Mouse (Mus musculus): ENCODE data around the gene Zbtb38. TPM values are rescaled to one million over a fixed set of nuclear protein-coding genes. Genes with fewer than 3 reads are reported as not detected.

Gene Zbtb38
- total RNA-seq, 4 experiments from 2014 or later = 38.8 to 42.4 (median 40.8) TPM

DNA sequence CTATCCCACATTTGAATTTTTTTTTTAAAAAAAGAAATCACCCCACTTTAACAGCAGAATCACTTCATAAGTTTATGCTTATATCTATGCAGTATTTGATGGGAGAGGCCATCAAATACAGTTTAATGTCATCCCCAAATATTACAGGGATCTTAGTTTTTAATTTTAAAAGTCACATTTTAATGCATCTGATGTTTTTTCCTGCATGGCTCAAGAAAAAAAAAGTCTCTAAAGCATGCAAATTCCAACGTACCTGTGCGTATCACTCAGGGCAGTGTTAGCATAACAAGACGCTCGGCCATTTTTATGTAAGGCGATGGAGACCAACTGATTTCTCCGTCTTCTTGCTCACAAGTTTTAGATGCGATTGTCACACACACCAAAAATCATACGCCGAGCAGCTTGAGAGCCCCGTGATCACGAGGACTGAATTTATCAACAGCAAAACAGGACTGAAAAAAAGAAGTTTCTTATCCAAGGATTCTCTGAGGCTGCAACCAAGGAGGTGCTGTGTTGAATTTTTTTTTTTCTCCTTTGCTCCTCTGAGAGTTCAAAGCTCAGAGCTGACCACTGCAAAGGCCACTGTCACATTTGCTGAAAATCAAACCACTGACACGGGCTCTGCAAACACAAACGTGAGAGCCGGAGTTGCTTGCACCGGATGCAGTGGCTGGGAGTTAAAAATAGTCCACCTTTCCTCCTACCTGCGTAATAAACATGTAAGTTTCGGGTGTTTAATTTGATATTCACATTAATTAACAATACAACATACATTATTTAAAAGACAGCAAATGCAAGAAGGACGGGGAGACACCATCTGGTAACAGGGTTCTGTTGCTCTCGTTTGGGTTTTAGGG, 21.4 kb downstream of the Zbtb38 start:
- DNase-seq (ENCODE audit: low spot score) = no peak

DNA sequence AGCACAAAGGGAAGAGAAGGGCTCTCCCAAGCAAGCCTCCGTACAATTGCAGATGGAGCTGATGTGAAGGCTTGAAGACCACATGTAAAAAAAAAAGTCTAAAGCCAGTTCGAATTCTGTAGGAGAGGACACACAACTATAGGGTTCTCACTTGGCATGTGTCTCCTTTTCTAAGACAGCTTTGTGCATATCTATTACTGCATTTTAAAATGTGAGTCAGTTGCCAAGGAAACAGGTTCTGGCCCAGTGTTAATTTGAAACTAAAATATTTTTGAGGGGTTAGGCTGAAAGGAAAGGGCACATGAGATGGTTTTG, 22.4 kb downstream of the Zbtb38 start:
- DNase-seq (ENCODE audit: low spot score) = no peak

DNA sequence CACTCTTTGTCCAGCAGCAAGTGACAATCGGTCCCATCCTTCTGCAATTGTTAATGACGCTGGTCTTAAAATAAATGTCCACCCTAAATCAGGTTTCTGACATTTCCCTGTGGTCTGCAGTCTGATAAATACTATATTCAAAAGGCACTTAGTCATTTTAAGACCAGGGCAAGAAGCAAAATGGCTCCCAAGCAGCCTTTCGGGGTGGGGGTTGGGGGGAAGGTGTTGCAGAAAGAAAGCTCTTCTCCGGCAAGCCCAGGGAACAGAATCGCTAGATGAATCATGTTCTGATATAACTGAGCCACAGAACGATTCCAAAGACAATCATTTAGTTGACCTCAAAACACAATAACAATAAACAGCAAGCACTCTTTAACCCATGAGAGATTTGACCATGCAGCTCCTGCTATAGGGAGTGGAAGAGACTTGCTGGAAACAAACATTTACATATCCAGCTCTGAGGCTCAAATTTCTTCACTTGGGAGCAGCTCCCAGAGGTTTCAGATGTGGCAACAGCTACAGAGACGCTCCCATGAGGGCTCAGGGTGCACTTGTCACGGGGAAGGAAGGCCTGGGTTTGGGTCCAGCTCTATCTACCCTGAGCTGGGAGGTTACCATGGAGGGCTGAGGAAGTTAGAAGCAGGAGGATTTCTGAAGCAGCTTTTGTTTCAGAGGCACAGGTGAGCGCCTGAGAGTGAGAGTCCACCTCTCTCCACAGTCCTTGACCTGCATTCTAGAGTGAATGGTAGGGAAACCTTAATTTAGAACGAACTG, 22.9 kb downstream of the Zbtb38 start:
- no peak for DNase-seq (ENCODE audit: low spot score)

DNA sequence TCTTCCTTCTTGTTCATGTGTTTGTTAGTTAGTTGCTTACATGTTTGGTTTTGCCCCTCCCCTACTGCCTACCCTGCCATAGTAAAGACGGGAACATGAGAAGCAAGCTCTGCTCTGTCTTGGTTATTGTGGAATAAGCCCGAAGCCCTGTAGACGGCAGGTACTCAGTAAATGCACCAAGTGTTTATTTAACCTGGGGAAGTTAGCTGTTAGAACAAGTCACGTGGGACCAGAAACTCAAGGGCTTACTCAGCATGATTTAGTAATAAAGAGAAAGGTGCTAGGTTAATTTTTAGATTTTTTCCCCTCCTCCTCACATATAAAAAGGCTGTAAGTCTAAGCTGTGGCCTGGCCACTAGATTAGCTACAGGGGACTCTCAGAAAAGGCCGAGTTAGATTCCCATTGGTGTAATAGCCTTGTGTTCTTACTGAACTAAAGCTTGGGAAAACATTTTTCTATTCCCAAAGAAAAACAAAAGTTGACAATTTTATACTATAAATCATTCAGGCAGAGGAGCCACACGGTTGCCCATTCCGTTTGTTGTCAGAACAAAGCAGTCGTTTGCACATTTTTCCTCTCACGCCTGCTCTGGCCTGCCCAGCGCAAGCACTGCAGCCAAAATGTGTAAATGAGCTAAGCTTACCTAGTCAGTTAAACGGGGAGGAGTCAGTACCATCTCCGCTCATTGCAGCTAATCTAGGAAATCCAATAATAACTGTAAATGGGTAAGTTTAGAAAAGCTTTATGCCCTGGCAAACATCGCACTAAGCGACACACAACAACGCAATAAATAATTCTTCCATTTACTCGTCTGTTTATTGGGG, 24.1 kb downstream of the Zbtb38 start:
- DNase-seq (ENCODE audit: low spot score) = no peak

DNA sequence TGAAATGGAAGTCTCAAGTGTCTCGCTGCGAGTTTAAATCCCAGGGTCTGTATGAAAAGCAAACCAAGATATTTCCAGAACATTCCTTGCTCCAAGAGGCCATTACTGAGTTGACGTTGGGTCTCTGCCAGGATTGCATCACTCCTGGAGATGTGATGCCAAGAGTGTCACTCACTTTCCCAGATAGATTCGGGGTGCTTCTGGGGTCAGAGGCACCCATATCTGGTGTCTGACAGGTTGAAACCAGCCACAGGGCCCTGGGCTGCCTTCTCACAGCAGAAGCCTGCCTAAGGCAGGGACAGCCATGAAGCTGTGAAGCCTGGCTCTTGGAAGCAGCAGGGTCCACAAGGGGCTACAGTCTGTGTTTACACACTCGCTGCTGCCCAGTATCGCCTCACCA, 24.9 kb downstream of the Zbtb38 start:
- no peak for DNase-seq (ENCODE audit: low spot score)

DNA sequence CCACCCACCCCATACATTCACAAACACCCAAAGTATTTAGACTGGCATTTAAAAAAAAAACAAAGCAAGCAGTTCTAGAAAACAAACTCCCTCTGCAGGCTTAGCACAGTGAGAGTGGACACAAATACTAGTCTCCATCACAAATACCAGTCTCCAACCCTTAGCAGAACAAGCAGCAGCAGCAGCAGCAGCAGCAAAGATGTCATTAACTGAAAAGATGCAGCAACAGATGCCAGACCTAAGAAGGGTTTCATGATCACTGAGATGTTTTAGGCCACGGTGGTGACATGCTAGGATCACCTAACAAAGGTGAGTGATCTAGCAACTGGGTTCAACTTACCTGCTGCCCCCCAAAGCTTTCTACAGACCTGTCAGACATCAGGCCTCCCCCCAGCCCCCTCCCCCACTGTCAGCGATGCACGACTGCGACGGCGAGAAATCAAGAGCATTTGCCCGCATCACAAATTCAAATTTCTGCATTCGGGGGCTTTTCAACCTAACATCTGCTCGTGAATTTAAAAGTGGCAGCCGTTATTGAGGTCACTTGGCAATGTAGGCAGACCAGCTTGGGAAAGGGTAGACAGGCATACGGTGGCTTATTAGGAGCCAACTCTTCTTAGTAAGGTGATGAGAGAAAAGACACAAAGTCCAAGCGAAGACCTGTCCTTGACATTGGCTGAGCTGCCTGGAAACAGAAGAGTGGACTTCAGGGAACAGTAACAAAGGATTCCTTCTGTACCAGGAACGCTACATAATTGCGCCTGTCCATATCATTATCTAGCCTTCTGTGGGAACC, 26.1 kb downstream of the Zbtb38 start:
- no peak for DNase-seq (ENCODE audit: low spot score)

DNA sequence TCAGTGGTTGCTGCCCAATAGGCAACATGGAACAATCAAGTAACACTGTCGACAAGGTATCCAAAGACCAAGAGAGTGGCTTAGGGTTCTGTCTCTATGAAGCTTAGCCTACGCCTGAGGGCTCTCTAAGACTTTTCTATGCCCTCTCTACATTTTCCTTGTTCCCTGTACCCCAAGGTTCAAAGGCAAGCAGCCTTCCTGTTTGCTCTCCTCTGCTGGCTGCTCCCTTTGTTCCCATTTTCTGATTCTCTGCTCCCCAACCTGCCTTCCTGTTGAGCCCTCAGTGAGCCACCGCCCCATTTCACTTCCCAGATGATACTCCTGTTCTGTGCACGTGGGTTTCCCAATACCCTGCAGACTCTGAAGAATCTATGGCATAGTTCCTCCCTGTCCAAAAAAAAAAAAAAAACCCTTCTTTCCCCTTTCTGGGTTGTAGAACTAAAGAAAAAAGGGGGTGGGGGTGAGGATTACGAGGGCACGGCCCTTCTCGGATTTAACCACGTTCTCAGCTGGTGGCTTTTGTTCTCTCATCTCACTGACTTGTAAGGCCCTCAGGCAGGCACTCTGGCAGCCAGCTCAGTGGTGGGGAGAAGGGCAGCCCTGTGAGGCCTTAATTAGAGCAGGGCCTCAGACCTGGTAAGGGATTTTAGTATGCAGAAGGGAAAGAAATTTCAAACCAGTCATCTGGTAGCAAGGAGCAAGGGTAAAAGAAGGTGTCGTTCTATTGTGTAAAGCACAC, 26.9 kb downstream of the Zbtb38 start:
- no peak for DNase-seq (ENCODE audit: low spot score)

DNA sequence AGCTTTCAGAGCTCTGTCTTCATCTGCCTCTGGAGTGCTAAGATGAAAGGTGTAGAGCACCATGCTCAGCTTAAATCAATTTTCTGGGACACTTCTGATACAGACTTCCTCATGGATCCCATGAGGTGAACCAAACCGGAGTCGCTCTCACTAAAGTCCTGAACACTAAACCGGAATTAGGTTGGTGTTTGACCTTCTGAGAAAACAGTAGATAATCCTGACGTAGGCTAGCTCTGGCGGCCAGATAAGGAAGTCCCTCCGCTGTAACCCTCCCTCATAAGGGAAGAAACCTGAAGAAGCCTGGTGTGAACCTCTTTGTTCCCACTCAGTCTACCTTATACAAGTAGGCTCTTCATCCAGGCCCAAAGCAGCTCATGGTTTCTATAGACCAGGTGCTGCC, 29.0 kb downstream of the Zbtb38 start:
- DNase-seq (ENCODE audit: low spot score) = no peak

DNA sequence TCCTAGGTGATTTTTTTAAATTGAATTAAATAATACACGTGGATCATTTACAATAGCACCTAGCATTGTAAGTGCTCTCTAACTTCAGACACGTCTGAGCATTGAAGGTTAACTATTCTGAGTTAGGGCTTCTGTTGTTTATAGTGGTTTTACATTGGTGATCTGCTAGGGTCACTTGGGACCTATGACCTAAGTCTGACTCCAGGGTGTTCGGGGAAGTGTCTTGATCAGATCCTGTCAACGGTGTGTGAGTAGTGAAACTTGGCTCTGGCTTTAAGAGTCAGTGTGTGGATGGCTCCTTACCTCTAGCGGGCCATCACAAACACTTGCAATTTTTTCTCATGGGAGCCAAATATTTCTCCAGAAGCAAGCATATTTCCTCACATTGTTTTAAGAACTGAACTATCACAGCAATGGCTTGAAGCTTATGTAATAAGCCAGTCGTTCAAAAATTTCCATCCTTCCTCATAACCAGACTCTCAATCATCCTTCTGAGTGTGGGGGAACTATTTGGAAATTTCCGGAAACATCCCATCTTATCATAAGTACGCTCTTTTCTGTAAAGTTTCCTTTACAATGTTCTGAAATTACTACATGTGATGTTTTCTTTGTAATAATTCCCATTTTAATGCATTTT, 31.4 kb downstream of the Zbtb38 start:
- DNase-seq (ENCODE audit: low spot score) = no peak

DNA sequence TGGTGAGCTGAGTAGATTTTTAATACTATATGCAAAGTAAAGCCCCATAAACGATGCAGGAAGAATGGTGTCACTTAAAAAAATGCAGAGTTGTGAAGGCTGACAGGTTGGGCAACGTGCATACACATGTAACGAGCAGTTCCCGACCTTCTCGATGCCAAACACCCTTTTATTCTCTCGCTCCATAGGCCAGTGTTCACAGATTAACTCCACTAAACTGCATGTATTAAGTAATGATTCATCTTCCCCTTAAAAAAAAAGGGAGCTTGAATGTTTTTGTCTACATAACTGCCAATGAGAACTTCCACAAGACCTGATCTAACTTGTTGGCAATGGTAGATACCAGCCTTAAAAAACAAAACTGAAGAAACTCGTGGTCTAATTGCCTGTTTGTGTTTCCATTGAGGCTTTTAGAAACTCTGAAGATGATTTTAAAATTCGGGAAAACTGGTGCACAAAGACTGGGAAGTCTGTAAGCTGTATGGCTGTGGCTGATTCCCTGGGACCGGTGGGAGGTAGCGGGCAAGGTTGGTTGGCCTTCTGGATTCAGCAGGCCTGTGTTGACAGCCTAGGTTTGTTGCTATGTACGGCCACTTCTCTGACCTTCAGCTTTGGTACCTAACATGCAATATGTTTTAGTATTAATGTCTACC, 32.0 kb downstream of the Zbtb38 start:
- no peak for DNase-seq (ENCODE audit: low spot score)

DNA sequence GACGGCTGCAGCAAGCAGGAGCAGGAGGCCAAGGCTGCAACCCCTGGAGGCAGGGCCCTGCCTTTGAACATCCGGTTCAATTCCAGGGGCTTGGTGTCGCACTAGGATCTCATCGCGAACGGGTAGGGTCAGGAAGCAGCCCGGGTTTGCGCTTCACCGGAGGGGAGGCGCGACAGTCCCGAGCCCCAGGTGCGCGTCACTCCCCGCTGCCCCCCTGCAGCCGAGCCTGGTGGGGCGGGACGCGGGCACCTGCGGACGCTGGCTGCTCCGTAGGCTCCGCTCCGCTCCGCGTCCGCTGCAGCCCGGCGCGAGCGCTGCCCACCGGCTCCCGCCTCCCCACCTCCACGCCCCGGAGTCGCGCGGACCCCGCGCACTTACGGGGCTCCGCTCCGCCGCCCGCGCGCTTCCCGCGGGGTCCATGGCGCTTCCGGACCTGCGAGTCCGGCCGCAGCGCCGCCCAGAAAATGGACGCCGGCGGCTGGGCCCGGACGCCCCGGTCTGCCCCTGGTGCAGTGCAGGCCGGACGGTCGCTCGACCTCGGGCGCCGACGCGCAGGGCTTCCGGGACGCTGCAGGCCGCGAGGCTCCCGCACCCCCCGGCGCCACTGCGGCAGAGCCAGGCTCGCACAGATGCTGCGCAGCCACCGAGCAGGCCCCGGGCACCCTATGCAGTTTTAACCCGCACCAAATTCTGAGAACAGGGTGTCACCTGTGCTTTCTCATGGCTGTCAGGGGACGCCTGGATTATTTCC, 33.0 kb downstream of the Zbtb38 start:
- DNase-seq (ENCODE audit: low spot score) = peak; percentile 65

DNA sequence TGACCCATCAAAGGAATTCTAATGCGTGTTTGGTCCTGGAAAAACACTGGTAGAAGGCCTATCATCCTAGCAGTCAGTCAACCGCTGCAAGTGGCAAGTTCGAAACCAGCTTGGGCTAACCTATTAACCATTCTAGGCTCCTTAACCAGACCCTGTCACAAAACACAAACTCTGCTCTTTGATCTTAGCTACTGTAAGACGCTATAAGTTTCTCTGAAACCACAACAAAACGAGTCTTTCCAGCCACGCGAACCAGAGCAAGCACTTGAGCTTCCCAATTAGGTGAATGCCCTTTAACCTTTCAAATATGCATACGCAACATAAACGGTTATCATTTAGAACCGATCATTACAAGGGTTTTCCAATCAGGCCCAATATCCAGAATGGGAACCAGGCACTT, 33.7 kb downstream of the Zbtb38 start:
- no peak for DNase-seq (ENCODE audit: low spot score)

DNA sequence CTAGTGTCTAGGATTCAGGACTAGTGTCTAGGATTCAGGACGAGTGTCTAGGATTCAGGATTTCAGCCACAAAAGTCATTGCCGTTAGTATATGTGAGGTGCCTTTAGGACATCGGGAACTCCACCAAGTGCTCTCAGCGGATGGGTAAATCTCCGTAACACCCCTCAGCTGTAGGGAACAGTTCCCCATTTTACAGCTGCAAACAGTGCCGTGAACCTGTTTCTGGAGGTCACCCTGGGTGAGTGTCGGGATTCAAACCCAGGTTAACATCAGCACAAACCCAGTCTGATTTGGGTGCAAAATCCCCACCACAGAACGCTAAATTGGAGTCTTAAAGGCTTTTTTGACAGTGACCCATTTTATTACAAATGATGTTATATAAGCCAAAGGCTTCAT, 34.2 kb downstream of the Zbtb38 start:
- no peak for DNase-seq (ENCODE audit: low spot score)

DNA sequence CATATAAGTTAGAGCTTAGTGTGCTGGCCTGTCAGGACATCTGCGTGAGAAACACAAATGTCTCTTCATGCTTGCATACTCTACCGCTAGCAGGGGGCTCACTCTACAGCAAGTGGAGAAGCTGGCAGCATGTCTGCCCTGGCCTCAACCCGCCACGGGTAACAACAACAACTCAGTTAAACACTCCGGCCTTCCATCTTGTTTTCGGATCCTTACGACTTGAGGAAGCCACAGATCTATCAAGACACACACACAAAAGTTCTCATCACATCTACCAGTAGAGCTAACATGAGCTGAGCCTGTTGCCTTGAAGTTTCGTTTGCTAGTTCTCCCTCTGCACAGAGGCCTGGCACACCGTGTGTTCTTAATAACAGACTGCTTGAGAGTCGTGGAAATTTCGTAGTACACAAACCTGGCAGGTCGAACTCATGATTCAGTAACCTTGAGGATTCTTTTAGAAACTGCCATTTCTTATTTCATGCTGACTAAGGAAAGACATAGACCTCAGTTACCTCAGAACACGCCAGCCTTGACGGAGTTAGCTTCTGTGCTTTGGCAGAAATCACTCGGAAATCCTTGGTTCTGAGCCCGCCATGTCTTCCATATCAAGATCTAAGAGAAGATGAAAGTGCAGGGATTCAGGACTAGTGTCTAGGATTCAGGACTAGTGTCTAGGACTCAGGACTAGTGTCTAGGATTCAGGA, 34.8 kb downstream of the Zbtb38 start:
- DNase-seq (ENCODE audit: low spot score) = no peak

DNA sequence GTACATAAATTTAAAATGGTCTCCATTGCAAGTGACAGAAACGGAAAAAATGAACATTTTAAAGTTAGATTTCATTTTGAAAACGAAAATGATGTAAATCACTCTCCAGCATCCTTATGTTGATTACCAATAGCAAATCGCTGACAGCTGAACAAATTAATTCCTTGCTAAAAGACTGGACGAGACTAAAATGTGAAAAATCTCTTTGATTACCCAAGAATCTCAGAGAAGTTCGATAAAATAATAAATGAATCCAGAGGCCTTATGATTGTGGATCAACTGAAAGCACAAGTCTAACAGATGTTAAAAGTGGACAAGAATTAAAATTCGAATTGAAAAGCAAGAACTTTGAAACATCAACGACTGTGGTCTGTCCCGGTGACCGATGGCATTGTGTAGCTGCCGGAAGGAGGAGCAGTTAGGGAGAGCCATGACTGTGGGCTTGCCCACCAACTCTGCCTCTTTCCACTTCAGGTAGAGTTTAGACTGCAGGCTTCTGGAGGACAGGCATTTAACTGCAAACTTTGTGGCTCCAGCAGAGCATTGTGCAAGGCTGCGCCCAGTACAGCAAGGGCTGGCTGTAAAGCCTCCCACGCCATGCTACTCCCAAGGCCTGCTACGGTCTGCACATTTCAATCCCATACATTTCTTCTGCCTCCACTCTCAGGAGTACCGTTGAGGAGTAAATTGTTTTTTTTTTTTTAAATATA, 35.7 kb downstream of the Zbtb38 start:
- DNase-seq (ENCODE audit: low spot score) = no peak

DNA sequence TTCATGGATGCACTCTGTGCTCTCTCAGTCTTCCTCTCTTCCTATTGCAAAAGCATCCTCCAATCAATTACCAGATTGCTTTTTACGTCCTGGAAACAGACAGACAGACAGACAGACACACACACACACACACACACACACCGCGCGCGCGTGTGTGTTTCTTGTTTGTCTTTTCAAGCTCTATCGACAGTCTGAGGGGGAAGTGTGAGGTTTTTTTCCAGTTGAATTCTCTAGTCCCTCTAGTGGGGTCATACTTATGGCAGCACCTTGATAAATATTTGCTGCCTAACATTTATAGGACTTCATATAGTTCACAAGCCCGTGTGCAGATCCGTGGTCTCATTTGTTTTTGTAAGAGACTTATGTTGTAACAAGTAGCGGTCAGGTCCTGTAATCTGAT, 36.5 kb downstream of the Zbtb38 start:
- no peak for DNase-seq (ENCODE audit: low spot score)

DNA sequence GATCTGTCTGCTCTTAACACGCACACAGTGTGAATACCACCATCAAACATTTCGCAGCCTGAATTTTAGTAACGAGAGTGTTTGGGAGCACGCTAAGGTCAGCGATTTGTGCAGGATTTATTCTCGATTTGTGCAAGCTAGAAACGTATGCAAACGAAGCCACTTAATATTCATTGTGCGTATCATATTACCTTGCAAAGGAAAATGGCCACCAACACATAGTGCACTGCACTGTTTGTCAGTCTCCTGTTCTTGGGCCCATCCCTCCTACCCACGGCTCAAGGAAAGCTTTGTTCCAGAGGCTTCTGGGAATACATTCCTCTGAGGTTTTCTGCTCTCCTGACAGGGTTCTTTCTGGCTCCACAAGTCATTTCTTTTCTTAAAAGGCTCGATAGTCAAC, 37.5 kb downstream of the Zbtb38 start:
- DNase-seq (ENCODE audit: low spot score) = no peak

Measured in heart, adult 8-10 months (tissue).